Comparison of ENCODE assay signal across 8 mouse cellular contexts in the genomic region with DNA sequence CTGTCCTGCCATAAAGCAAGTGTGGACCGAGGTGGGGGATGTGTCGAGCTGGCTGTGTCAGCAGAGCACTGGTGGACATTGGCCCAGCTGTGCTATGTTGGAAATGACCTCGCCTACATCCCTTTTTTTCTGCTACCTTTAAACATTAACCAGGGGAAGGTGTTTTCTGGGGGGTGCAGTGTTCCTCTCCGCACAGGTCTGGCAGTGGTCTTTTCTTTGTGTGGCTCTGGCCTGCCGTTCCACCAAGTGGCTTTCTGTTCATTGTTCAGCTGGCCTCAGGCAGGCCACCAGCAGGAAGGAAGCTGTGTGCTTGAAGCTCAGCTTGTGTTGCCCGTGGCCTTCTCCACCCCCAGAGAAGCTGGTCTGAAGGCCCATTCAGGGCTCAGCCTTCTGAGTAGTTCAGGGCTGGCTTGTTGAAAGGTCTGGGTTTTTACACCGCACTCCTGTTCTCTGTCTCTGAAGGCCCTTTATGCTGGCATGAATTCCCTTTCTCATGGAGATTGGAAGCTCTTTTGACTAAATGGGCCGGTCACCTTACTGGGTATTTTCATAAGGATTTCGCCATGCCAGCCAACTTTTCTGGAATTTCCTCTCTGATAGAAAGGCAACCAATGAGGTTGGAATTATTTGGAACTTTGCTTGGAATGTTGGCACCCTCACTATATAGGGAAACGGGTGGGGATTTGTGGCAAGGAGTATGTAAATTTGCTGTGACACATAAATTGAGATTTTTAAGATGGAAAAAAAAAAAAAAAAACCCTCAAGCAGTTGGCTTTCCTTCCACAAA. TPM values are rescaled to one million over a fixed set of nuclear protein-coding genes. Genes with fewer than 3 reads are reported as not detected.
DNase-seq lines count a peak whose midpoint lies in the region; TF ChIP-seq lines count a peak whose summit lies in the region.

No protein-coding gene starts in this region.

- DNase-seq in 3T3-L1 (ENCODE audit: low read depth, low spot score) (peak; percentile 77), MN1 (ENCODE audit: low spot score) (no peak)
- DNase-seq in brain, embryonic 14.5 days (ENCODE audit: low read depth) = peak; percentile 87
- DNase-seq in heart, adult 8-10 months (ENCODE audit: low spot score) = peak; percentile 31
- DNase-seq in kidney, adult 8-10 months = peak; percentile 83 to 87
- DNase-seq in lung, postnatal 36 days = peak; percentile 45
- DNase-seq in cerebellum, postnatal 10 days = no peak
- DNase-seq in gastrocnemius, postnatal 4 days (ENCODE audit: low spot score in 2 of 2) = no peak

- TF ChIP-seq CTCF in brain, embryonic 14.5 days (IDR thresholded peaks at IDR 0.05; ENCODE audit: borderline replicate concordance, extremely low read depth, insufficient read depth, insufficient read length) = no peak

- no peak for TF ChIP-seq POLR2A in brain, embryonic 14.5 days (IDR thresholded peaks at IDR 0.05; ENCODE audit: borderline replicate concordance, extremely low read depth, insufficient read depth, insufficient read length, poor library complexity, severe bottlenecking)

RNA-seq across cellular contexts. Expression of gene Flnb, which starts 8.6 kb away (rescaled TPM):
- 16.0 and 20.6 TPM in 2 replicates for polyA plus RNA-seq in brain, embryonic 14.5 days (2012; rRNA removed)
- 10 to 100 TPM; 14.3 to 31.5 (median 21.0) TPM for total RNA-seq in heart, adult 8-10 months (2022)
- 10 to 100 TPM; 48.6 to 48.8 TPM for total RNA-seq in gastrocnemius, postnatal 4 days (2021)

RNA-seq across cellular contexts. Expression of gene Gm26661, which starts 35.0 kb away (rescaled TPM):
- not detected in 2 replicates for polyA plus RNA-seq in brain, embryonic 14.5 days (2012; rRNA removed)
- total RNA-seq in heart, adult 8-10 months (2022) = not detected
- not detected for total RNA-seq in gastrocnemius, postnatal 4 days (2021)

Comparison
In these comparisons a context has a peak if more than half of its experiments do, and no peak if none do; other contexts are left out.
1. DNase-seq: peak in 3T3-L1 (single experiment), brain, embryonic 14.5 days (single experiment), heart, adult 8-10 months (single experiment), kidney, adult 8-10 months (2 of 2) and lung, postnatal 36 days (single experiment); none in cerebellum, postnatal 10 days (0 of 2), MN1 (single experiment) and gastrocnemius, postnatal 4 days (0 of 2).